In genomic region chr16:89695833-89696232, GRCm38 (mm10) we compare ENCODE assay signal across 14 mouse cellular contexts.
DNase-seq lines count a peak whose midpoint lies in the region; ATAC-seq and TF ChIP-seq lines count a peak whose summit lies in the region.
"Had no signal": no experiment of that assay in that cellular context is flagged by ENCODE, and none has a peak within 500 bp of the region (broad histone marks: within the 10 kb centered on the region; RNA-seq: fewer than 3 reads in every experiment).

No protein-coding gene starts in this region.

- DNase-seq in heart, adult 8-10 months (ENCODE audit: low spot score): peak; percentile 16
- no peak for DNase-seq in heart, embryonic 10.5 days (ENCODE audit: low spot score)
- DNase-seq in adrenal gland, adult 8-10 months: peak; percentile 24
- peak; percentile 31 for DNase-seq in heart, postnatal 4 days
- DNase-seq in kidney, postnatal 36 days: peak; percentile 31 to 49
- DNase-seq in forebrain, postnatal 0 days: no peak
- no peak for DNase-seq in midbrain, embryonic 11.5 days (ENCODE audit: low spot score, missing footprints)
- DNase-seq: cerebellum, adult 9-11 months; liver, postnatal 0 days; midbrain, embryonic 14.5 days; right cerebral cortex, postnatal 14 days had no signal

- H3K9me3 ChIP-seq in heart, embryonic 10.5 days: no peaks in the 10 kb centered on the region
- no peaks in the 10 kb centered on the region for H3K9me3 ChIP-seq in forebrain, postnatal 0 days (ENCODE audit: low read length)
- H3K9me3 ChIP-seq in midbrain, embryonic 11.5 days (ENCODE audit: control insufficient read depth, low read length): no peaks in the 10 kb centered on the region
- H3K9me3 ChIP-seq in midbrain, embryonic 15.5 days: no peaks in the 10 kb centered on the region
- H3K9me3 ChIP-seq: embryonic facial prominence, embryonic 12.5 days had no signal

- H3K9ac ChIP-seq in forebrain, postnatal 0 days: no peak overlapping the region
- H3K9ac ChIP-seq in midbrain, embryonic 11.5 days (ENCODE audit: low read length): no peak overlapping the region
- no peak overlapping the region for H3K9ac ChIP-seq in midbrain, embryonic 15.5 days
- H3K9ac ChIP-seq: embryonic facial prominence, embryonic 12.5 days; liver, postnatal 0 days had no signal

- H3K36me3 ChIP-seq in heart, embryonic 10.5 days: no peaks in the 10 kb centered on the region
- no peaks in the 10 kb centered on the region for H3K36me3 ChIP-seq in forebrain, postnatal 0 days (ENCODE audit: insufficient read depth)
- no peaks in the 10 kb centered on the region for H3K36me3 ChIP-seq in midbrain, embryonic 11.5 days (ENCODE audit: control insufficient read depth, insufficient read depth, low read length)
- no peaks in the 10 kb centered on the region for H3K36me3 ChIP-seq in midbrain, embryonic 15.5 days (replicated peaks)
- H3K36me3 ChIP-seq: embryonic facial prominence, embryonic 12.5 days had no signal

- 39% methylated on average over 4 of the region's 4 CpGs for WGBS in heart, embryonic 10.5 days
- WGBS in forebrain, postnatal 0 days: 81% methylated on average over 4 of the region's 4 CpGs
- 87% methylated on average over 4 of the region's 4 CpGs for WGBS in midbrain, embryonic 11.5 days
- WGBS in midbrain, embryonic 15.5 days: 89% methylated on average over 4 of the region's 4 CpGs

- no peak for TF ChIP-seq CTCF in forebrain, postnatal 0 days (IDR thresholded peaks at IDR 0.05; ENCODE audit: low read depth)

- no peak for ATAC-seq in forebrain, postnatal 0 days
- ATAC-seq in midbrain, embryonic 11.5 days (ENCODE audit: low FRiP score): no peak
- no peak for ATAC-seq in midbrain, embryonic 15.5 days (replicated peaks)
- ATAC-seq: forebrain, embryonic 16.5 days; liver, postnatal 0 days had no signal

- H3K4me1 ChIP-seq in heart, embryonic 10.5 days: peaks cover 31% of the 10 kb centered on the region
- no peaks in the 10 kb centered on the region for H3K4me1 ChIP-seq in forebrain, postnatal 0 days (ENCODE audit: insufficient read depth)
- H3K4me1 ChIP-seq in midbrain, embryonic 11.5 days (ENCODE audit: control insufficient read depth, insufficient read depth, low read length): peaks cover 7% of the 10 kb centered on the region; the same call in 1 of the 2 replicates
- no peaks in the 10 kb centered on the region for H3K4me1 ChIP-seq in midbrain, embryonic 15.5 days

- no peaks in the 10 kb centered on the region for H3K27me3 ChIP-seq in heart, embryonic 10.5 days (ENCODE audit: insufficient read depth, poor library complexity, severe bottlenecking)
- H3K27me3 ChIP-seq in forebrain, postnatal 0 days (ENCODE audit: insufficient read depth, low read length): no peaks in the 10 kb centered on the region
- H3K27me3 ChIP-seq in midbrain, embryonic 11.5 days (ENCODE audit: control insufficient read depth, insufficient read depth, low read length): no peaks in the 10 kb centered on the region
- no peaks in the 10 kb centered on the region for H3K27me3 ChIP-seq in midbrain, embryonic 15.5 days (replicated peaks)
- H3K27me3 ChIP-seq: embryonic facial prominence, embryonic 12.5 days had no signal

- H3K4me3 ChIP-seq in heart, embryonic 10.5 days: no peak overlapping the region
- H3K4me3 ChIP-seq in forebrain, postnatal 0 days (ENCODE audit: low read depth, low read length): no peak overlapping the region
- H3K4me3 ChIP-seq in midbrain, embryonic 11.5 days (ENCODE audit: low read depth, low read length): no peak overlapping the region
- no peak overlapping the region for H3K4me3 ChIP-seq in midbrain, embryonic 15.5 days
- H3K4me3 ChIP-seq: embryonic facial prominence, embryonic 12.5 days had no signal

- H3K27ac ChIP-seq in heart, embryonic 10.5 days: no peak overlapping the region
- H3K27ac ChIP-seq in forebrain, postnatal 0 days (ENCODE audit: low read depth, low read length): no peak overlapping the region
- H3K27ac ChIP-seq in midbrain, embryonic 11.5 days (ENCODE audit: low read depth, low read length): no peak overlapping the region
- no peak overlapping the region for H3K27ac ChIP-seq in midbrain, embryonic 15.5 days
- H3K27ac ChIP-seq: embryonic facial prominence, embryonic 12.5 days had no signal

- H3K4me2 ChIP-seq in forebrain, postnatal 0 days (ENCODE audit: low read depth): no peak overlapping the region
- H3K4me2 ChIP-seq in midbrain, embryonic 11.5 days: no peak overlapping the region
- no peak overlapping the region for H3K4me2 ChIP-seq in midbrain, embryonic 15.5 days
- H3K4me2 ChIP-seq: embryonic facial prominence, embryonic 12.5 days had no signal

Comparison
In these comparisons a context has a peak if more than half of its experiments do, and no peak if none do; other contexts are left out.
1. DNase-seq: peak in heart, adult 8-10 months (single experiment), adrenal gland, adult 8-10 months (single experiment), heart, postnatal 4 days (single experiment) and kidney, postnatal 36 days (2 of 2); none in heart, embryonic 10.5 days (single experiment), forebrain, postnatal 0 days (single experiment) and midbrain, embryonic 11.5 days (single experiment).